Mouse (Mus musculus) layer of hippocampus, postnatal 36 days (tissue): Measurements from ENCODE around the gene Ralgapa1. TPM values are rescaled to one million over a fixed set of nuclear protein-coding genes. Genes with fewer than 3 reads are reported as not detected.
"Not testable (repeated sequence)": the region's sequence is repeated elsewhere in the genome, so short reads cannot be mapped to it uniquely, and the experiment has no call there.

ENCODE experiments used
- DNase-seq, 2 experiments: peaks; one replicate each; pipeline ENCODE4 v3.0.0; 2022
- total RNA-seq, 2 experiments: library from RNA; stranded (reverse); gene quantifications; 2 replicates each; pipeline ENCODE4 v1.2.3; 2021

Ralgapa1 gene
- total RNA-seq, 2 experiments from 2014 or later, result 119 to 131 TPM

DNA sequence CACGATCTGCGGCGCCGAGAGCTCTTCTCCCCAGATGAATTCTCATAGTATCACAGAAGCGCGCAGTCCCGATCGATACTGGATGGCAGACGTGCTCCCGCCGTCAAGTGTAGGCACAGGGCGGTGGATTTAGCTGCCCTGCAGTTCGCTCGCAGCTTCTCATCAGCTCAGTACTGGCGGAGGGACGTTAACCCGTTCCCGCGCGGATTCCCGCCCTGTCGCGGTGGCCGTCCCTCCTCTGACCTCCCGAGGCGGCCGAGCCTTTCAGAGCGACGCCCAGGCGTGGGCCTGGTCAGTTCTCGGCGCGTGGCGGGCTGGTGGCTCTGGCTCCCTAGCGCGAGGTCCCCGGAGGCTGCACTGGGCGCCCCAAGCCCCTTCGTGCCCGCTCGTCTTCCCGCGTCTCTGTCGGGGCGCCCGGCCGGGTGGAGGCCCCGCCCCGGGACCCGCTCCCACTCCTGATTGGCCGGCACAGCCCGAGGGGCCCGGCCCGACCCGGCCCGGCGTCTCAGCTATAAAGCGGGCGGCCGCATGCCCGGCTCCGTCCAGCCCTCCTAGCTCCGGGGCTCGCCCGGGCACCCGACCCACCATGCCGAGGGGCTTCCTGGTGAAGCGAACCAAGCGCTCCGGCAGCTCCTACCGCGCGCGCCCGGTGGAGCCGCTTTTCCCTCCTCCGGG lies 221.9 kb downstream of the Ralgapa1 start, which contains the start of gene Insm2:
Gene Insm2 (plus strand): TSS at position 541 of the 675 bp plus-strand sequence.
- DNase-seq, result peak; percentile 6 to 28

DNA sequence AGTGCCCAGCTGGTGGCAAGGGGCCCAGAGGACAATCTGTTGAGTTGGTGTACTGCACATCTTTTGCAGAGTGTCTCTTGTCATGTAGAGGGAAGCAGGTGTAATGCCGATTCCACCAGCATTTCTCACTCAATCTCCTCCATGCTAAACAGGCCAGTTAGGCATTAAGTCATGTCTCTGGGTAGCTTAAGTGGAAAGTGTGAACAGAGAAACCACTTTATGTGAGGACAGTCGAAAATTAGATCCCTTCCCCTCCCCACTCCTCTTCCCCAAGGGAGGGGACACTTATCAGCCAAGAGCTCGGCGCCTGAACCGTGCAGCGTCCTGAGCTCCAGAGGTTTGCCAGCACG lies 222.5 kb downstream of the Ralgapa1 start:
- DNase-seq, result no peak

- not testable (repeated sequence) for DNase-seq
Measured at GRCm38 (mm10) chr12:55586936-55587335, 234.0 kb downstream of the Ralgapa1 start.

DNA sequence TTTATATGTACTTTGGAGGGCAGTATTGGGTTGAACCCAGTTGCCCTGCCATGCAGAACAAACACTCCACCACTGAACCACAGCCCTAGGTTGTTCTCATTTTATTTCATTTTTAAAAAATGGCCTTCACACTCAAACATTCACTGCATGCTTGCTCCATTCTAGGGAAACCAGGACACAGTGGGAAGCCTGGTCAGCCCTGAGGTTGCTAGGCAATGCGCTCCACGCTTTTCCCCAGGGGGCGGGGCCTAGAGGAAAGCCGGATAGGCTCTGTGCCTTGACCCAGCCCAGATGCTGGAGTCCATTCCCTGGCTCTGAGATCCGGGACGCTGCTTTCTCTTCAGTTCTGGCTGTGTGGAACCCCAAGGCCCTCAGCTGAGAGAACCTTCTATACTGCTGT lies 247.2 kb downstream of the Ralgapa1 start:
- DNase-seq, result no peak

GRCm38 (mm10) chr12:55573089-55573488 lies 247.9 kb downstream of the Ralgapa1 start:
- no peak for DNase-seq

DNA sequence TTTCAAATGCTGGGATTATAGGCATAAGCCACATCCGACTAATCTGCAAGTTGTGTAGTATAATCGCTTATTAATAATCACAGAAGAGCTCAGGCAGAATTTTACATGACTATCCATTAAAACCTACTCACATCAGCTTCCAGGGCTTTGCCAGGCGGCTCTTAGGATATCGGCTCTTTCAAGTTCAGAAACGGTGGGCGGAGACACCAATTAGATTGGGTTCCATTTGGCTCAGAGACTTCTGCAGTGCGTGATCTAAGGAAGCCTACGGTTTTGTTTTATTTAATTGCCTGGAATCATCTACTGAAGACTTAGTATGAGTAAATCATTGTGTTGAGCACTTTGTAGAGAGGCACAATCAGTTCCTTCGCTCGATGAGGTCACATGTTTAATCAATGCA lies 249.3 kb downstream of the Ralgapa1 start:
- no peak for DNase-seq

GRCm38 (mm10) chr12:55571181-55571580 lies 249.8 kb downstream of the Ralgapa1 start:
- DNase-seq, result no peak

- no peak for DNase-seq
Measured at GRCm38 (mm10) chr12:55570646-55571045, 250.3 kb downstream of the Ralgapa1 start.

DNA sequence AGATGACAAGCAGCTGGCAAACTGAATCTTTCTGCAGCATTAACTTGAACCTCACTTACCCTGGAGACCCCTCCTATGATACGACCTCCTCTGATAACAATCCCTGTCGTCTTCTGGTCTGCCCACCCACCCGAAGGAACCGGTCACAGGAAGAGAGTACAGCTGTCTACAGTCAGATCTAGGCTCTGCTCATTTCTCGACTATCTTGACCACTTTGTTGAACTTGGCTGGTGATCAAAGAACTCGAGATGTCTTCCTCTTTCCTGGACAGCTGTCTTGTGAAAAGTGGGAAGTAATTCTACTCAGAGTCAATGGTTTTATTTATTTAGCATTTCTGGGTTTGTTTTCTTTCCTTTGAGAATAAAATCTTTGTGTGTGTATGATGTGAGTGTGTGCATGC lies 251.3 kb downstream of the Ralgapa1 start:
- DNase-seq, result no peak

DNA sequence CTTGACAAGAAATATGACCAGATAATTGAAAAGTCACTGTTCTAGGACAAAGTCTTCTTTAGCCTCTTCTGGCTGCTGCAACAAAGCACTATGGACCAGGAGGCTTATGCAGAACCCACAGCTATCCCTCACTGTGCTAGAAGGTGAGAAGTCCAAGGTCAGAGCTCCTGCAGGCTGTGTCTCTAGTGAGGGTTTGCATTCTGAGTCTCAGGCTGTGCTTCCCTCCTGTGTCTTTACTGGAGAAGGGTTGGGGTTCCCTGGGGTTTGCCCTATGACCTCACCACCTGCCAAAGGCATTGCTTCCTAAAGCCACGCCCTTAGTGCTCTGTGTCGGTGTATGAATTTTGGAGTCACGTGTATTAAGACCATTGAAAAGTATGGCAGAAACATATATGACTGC lies 252.5 kb downstream of the Ralgapa1 start:
- DNase-seq, result no peak

- no peak for DNase-seq
Measured at GRCm38 (mm10) chr12:55566837-55567236, 254.1 kb downstream of the Ralgapa1 start.

GRCm38 (mm10) chr12:55565867-55566266 lies 255.1 kb downstream of the Ralgapa1 start:
- no peak for DNase-seq

GRCm38 (mm10) chr12:55565206-55565605 lies 255.8 kb downstream of the Ralgapa1 start, which contains the start of gene Aldoart2:
Aldoart2 (plus strand) TSS chr12:55565239.
- DNase-seq, result no peak

DNA sequence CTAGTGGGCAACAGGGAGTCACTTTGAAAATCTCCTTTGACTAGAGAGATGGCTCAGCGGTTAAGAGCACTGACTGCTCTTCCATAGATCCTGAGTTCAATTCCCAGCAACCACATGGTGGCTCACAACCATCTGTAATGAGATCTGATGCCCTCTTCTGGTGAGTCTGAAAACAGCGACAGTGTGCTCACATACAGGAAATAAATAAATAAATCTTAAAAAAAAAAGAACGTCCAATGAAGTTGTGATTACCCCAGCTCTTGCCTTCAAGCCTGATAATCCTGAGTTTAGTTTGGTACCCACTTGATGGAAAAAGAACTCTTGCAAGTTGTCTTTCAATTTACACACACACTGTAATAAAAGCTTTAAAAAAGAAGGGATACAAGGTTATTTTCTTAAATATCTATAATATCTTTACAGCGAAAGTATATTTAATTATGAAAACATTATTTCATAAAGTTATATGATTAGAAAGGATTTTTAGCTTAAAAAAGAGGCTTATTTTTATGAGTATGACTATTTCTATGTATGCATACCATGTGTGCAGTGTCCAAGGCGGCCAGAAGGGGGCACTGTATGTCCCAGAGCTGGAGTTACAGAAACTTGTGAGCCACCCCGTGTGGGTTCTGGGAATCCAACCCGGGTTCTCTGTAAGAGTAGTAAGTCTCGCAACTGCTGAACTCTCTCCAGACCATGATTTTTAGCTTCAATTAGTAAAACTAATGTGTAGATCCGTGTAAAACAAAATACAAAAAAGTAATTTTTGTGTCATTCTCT lies 256.6 kb downstream of the Ralgapa1 start:
- DNase-seq, result no peak

DNA sequence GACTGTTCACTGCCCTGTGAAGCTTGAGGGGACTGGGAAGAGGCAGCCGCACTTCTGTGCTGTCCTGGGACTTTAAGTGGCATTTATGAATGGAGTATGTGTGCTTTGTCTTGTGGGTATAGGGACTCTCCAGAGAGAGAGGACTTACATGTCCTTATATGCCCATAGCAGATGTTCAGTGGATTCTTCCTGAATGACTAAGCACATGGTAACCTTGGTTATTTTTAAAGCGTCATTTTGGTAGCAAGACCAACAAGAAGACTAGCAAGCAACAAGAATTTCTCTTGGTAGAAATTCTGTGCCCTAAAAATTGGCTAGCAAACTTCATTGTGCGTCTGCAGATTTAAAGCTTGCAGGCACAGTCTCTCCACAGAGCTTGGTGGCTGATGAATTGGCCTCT lies 257.2 kb downstream of the Ralgapa1 start:
- DNase-seq, result no peak

DNA sequence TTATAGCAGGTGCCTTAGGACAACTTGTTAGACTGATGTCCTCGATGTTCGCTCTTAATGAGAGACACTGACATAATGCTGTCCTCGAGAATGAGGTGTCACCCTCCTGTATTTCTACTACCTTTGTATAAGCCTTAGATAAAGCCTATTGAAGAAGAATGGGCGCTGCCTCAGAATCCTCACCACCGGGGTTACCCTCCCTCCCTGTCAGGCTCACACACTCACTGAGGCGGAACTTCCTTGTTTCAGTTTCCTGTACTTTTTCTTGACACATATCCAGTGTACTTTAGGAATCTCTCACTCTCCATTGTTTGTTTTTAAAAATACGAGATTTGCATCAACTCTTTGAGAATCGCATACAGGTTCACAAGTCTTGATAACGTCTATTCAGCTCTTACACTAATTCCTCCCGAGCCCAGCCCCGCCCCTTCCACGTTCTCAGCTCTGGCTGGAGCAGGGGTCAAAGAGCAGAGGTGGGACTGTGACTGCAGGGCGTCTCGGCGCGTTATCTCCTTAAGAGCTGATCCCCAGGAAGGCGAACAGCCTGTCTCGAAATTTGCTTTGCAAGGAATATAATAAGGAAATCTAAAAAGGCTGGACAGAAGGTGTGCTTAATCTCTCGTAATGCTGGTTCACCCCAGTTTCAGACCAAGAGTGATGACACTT lies 260.8 kb downstream of the Ralgapa1 start:
- DNase-seq, result no peak

DNA sequence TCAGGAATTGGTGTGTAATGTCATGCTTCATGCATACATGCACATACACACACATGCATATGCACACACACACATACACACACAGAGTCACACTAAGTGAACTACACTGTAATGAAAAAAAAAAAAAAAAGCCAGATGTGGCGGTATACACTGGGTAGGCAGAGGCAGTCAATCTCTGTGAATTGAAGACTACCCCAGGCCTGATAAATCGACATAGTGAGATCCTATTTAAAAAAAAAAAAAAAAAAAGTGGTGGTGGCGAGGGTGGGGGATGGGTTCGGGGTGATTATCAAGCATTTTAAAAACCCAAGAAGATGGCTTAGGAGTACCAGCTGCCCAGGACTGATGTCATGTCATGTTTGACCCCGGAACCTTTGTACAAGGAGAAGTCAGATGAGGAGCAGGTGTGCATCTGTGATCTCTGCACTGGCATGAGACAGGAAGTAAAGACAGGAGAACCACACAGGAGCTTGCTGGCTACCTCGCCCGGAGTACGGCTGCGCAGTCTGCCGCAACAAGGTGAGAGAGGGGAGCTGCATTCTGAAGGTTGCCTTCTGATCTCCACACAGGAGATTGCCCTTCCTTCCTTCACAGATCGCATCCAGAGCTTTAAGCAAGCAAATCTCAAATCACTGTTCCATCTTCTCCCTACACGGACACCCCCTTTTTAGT lies 261.6 kb downstream of the Ralgapa1 start:
- DNase-seq, result no peak

GRCm38 (mm10) chr12:55557866-55558265 lies 263.1 kb downstream of the Ralgapa1 start:
- DNase-seq, result no peak

DNA sequence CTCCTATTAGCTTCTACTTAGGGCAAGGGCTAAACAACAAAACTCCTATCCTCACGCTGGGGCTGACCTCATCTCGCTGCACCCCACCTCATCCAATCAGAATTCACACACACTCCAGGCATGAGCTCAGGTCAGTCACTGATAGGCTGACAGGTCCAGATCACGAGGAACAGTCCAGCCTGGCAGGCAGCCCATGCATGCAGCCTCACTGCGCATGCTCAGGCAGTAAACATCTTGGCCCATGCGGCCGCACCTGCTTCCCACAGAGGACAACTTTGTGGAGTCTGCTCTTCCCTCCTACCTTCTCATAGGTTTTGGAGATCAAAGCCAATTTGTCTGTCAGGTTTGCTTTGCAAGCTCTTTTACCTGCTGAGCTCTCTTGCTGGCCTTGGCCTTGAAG lies 266.1 kb downstream of the Ralgapa1 start:
- not testable (repeated sequence) for DNase-seq
